Mouse (Mus musculus) 3134 (cell line): ENCODE measurements around the gene Lrrk1.

Experiments used
- DNase-seq: peaks from one replicate; pipeline ENCODE4 v3.0.0-alpha.2; 2011; ENCODE audit warnings: low spot score; ENCODE audit not compliant: insufficient read length; ENCODE audit errors: extremely low read depth

Lrrk1 gene

DNA sequence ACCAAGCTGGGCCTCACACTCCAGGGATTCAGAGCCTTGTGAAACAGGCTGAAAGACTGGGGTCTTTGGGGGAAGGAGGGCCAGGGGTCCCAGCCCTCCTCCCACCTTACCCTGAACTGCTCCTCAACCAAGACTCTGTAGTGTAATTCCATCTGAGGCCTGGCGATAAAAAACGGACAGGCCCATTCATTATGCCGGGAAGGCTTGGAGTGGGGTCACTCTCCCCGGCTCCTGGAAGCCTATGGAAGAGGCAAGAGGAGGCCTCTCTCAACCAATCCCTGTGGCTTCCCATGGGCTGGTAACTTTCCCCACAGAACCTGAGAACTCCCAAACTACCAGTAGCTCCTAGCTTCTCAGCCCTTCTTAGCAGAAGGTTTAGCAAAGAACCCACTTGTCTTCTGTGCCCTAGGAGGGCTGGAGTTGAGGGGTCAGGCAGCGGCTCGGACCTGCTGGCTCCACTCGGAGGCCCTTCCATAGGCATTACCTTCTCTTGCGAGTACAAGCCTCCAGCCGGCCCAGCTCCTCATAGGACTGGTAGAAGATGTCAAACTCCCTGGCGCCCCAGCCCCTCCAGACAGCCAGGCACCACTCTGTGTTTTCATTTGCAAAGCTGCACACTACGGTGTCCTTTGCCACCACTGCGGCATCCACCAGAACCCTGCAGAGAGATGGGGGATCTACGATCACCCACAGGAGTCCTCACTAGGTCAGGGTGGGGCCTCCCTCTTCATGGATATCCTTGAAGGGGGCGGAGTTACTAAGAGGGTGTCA is 128.5 kb downstream of the Lrrk1 start:
- no peak for DNase-seq

GRCm38 (mm10) chr7:66258997-66259396 is 129.2 kb downstream of the Lrrk1 start:
- DNase-seq, result no peak

DNA sequence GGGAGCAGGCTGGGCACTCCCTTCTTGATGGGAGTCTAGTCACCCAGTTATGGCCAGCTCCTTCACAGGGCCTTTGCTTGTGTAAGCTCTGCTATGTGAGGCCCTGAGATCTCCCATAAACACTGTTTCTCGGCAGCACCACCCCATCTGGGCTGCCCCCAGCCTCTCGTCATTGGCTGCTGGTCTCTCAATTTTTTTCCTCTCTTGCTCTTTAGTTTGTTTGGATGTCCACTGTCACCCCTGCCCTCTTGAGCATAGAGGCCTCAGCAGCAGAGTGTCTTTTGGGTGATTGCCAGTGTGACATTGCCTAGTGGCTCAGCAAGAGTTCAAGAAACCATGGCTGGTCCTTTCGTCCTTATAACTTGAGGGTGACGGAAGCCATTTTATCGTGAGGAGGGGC is 130.9 kb downstream of the Lrrk1 start:
- DNase-seq, result no peak

GRCm38 (mm10) chr7:66256441-66256840 is 131.7 kb downstream of the Lrrk1 start:
- no peak for DNase-seq

GRCm38 (mm10) chr7:66254993-66255392 is 133.2 kb downstream of the Lrrk1 start:
- no peak for DNase-seq

DNA sequence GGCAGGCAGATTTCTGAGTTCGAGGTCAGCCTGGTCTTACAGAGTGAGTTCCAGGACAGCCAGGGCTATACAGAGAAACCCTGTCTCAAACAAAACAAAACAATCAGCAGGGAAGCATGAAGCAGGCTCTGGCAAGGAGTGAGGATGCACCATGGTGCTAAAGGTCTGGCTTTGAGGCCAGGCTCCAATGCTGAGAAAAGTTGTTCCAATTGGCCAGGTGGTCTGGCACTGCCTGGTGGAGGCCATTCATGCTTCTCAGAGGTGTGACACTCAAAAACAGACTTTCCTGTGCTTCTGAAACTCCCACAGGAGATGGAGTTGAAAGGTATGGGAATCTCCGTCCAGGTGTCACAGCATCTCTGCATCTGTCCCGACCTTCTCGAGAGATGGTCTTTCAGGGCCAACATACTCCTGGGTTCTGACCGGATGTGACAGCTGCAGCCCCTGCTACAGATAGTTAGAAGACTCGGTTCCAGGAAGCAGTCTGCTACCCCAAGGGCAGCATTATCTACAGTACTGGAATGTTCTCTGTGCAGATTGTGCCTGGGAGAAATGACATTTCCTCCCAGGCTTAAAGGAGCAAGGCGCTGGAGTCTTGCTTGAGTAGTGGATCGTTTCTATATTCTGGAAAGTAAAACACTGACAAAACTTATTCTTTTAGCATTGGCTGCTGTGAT is 134.0 kb downstream of the Lrrk1 start:
- no peak for DNase-seq

- peak; percentile 38 for DNase-seq
These were observed 138.1 kb downstream of the Lrrk1 start for GRCm38 (mm10) chr7:66250030-66250429.

GRCm38 (mm10) chr7:66249426-66249825 is 138.7 kb downstream of the Lrrk1 start:
- DNase-seq, result no peak

- no peak for DNase-seq
These were observed 139.1 kb downstream of the Lrrk1 start for GRCm38 (mm10) chr7:66249020-66249419.

DNA sequence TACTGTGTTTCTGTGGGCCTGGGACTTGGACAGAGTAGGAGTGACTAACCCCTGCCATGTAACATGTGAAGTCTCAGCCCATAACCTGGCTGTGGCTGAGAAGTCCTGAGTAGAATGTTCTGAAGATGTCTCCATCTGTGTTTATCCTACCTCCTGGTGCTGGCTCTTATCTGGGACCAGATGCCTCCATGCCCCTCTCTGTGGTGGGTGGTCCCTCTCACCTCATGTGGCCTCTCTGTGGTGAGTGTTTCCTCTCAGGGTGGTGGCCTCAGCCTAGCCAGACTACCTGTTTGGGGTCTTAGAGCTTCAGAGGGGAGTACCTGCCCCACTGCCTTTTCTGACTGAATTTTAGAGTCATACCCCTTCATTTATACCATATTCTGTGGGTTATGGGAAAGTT is 139.9 kb downstream of the Lrrk1 start:
- no peak for DNase-seq

GRCm38 (mm10) chr7:66247274-66248021 is 140.7 kb downstream of the Lrrk1 start:
- DNase-seq, result peak; percentile 57

GRCm38 (mm10) chr7:66246716-66247235 is 141.4 kb downstream of the Lrrk1 start:
- no peak for DNase-seq

GRCm38 (mm10) chr7:66245646-66246045 is 142.5 kb downstream of the Lrrk1 start:
- DNase-seq, result no peak

- DNase-seq, result no peak
These were observed 144.3 kb downstream of the Lrrk1 start for GRCm38 (mm10) chr7:66243766-66244325.

GRCm38 (mm10) chr7:66241855-66242412 is 146.2 kb downstream of the Lrrk1 start:
- DNase-seq, result no peak

DNA sequence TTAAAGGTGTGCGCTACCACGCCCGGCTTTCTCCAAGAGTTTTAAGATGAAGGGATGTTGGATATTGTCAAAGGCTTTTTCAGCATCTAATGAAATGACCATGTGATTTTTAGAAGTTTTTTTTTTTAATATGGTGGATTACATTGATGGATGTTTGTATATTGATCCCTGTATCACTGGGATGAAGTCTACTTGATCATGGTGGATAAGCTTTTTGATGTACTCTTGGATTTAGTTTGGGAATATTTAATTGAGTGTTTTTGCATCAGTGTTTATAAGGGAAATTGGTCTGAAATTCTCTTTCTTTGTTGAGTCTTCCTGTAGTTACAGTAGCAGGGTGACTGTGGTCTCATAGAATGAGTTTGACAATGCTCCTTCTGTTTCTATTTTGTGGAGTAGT is 150.0 kb downstream of the Lrrk1 start:
- no peak for DNase-seq

DNA sequence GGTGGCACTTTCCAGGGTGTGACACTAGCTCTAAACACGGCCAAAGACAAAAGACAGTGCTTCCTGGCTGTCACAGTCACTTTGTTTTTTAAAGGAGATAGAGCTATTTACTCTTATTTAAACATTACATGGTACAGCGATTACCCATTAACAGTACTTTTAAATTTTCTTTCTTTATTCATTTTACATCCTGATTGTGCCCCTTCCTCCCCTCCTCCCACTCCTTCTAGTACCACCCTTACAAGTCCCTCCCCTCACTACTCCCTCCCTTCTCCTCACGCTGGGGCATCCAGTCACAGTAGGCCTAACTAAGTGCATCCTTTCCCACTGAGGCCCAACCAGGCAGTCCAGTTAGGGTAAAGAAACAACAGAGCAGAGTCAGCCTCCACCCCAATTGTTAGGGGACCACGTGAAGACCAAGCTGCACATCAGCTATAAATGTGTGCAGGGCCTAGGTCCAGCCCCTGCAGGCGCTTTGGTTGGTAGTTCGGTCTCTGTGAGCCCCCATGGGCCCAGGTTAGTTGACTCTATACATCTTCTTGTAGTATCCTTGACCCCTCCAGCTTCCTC is 154.1 kb downstream of the Lrrk1 start:
- DNase-seq, result no peak

GRCm38 (mm10) chr7:66233141-66233946 is 154.8 kb downstream of the Lrrk1 start:
- DNase-seq, result no peak

DNA sequence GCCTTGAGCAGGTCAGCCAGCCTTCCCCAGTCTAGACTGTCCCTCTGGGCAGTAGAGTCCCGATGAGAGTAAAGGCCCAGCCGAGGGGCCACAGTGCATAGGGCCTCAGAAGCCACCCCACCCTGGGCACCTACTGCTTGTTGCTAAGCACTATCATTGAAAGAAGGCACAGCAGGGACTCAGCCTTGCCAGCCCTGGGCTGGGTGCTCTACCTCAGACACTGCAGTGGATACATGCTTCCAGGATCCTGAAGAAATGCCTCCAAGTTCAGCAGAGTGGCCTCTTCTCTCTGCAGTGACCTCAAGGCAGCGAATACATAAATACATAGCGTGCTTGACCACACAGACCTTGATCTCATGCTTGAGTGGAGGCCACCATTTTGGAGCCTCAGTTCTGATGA is 156.3 kb downstream of the Lrrk1 start:
- DNase-seq, result no peak
